Mouse (Mus musculus) forebrain, embryonic 16.5 days (tissue): ENCODE data around the gene S100a3. TPM values are rescaled to one million over a fixed set of nuclear protein-coding genes. Genes with fewer than 3 reads are reported as not detected.

Source experiments
- ATAC-seq: fragments of 200-750 bp; cut with Nextera tagmentation; 2 replicates; pipeline ENCODE4 v1.8.0; 2017; ENCODE audit warnings: mild to moderate bottlenecking, moderate library complexity
- H3K27ac ChIP-seq: fragments of 300-500 bp; sonication (generic); 2 replicates; pipeline ENCODE4 v1.5.1; 2014; ENCODE audit warnings: low read length, control low read depth
- H3K27me3 ChIP-seq: fragments of 300-500 bp; sonication (generic); replicated peaks from 2 replicates; pipeline ENCODE4 v1.6.1; 2014; ENCODE audit warnings: low read length; ENCODE audit not compliant: control insufficient read depth, insufficient read depth
- H3K36me3 ChIP-seq: fragments of 300-500 bp; sonication (generic); 2 replicates; pipeline ENCODE4 v1.6.1; 2014; ENCODE audit not compliant: control insufficient read depth, insufficient read depth
- H3K4me1 ChIP-seq: fragments of 300-500 bp; sonication (generic); replicated peaks from 2 replicates; pipeline ENCODE4 v1.6.1; 2014; ENCODE audit warnings: low read length; ENCODE audit not compliant: control insufficient read depth, insufficient read depth
- H3K4me2 ChIP-seq: fragments of 300-500 bp; sonication (generic); 2 replicates; pipeline ENCODE4 v1.6.1; 2014; ENCODE audit warnings: mild to moderate bottlenecking, low read length, control low read depth
- H3K4me3 ChIP-seq: fragments of 300-500 bp; sonication (generic); replicated peaks from 2 replicates; pipeline ENCODE4 v1.5.1; 2014; ENCODE audit warnings: mild to moderate bottlenecking, low read length, control low read depth
- H3K9ac ChIP-seq: fragments of 300-500 bp; sonication (generic); replicated peaks from 2 replicates; pipeline ENCODE4 v1.6.1; 2014; ENCODE audit warnings: low read depth, low read length, control low read depth
- H3K9me3 ChIP-seq: fragments of 300-500 bp; sonication (generic); 2 replicates; pipeline ENCODE4 v1.6.1; 2016; ENCODE audit warnings: low read length; ENCODE audit not compliant: control insufficient read depth
- WGBS: fragments of 180-500 bp; shearing (Covaris S2); extraction: QIAGEN DNeasy Blood & Tissue Kit; methylation state at CpG from one replicate; pipeline ENCODE4 v1.1.7; 2014; 5-methylcytosine and 5-hydroxymethylcytosine counted together
- polyA plus RNA-seq: library from polyadenylated mRNA; unstranded; fragments of >200 nt; fragmentation: Nextera tagmentation; extraction: Ambion mirVana; gene quantifications from 2 replicates; pipeline ENCODE4 v1.2.1, GENCODE M21; 2015

The S100a3 gene
- polyA plus RNA-seq, 1 experiment from 2014 or later, result not detected

DNA sequence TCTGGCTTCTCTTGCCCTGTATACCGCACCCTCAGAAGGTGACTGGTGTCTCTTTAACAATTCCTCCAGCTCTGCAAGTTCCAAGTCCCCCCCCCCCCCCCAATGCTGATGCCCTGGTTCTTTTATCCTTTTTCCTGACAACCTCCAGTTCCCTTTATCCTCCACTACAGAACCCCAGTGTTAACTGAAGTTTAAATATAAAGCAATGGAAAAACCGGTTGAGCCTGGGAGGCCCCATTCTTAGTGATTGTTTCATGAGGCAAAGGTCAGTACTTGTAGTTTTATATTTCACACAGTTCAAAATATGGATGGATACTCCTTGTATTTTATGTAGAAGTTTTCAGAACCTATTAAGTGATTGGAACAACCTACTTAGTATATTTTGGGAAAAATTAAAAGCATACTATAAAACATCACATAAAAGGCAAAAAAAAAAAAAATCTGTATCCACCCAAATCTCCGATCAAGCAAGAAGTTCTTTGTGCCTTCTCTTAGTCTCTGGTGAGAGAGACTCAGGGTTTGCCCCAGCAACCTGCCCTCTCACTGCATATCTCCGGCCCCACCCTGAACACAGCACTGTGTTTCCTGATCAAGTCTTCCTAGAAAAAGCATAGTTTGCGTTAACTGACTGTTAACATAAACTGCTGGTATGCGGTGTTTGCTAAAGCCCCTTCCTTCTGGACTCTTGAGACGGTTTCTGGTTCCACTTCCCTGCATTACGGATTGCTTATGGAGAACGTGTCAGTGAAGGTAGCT lies 66.1 kb downstream of the S100a3 start:
- H3K4me1 ChIP-seq, result peaks cover 13% of the 10 kb centered on the region
- no peak overlapping the region for H3K27ac ChIP-seq
- H3K36me3 ChIP-seq, result no peaks in the 10 kb centered on the region
- no peak overlapping the region for H3K4me2 ChIP-seq
- no peaks in the 10 kb centered on the region for H3K27me3 ChIP-seq
- 83% methylated on average over 9 of the region's 9 CpGs for WGBS
- H3K4me3 ChIP-seq, result no peak overlapping the region
- no peaks in the 10 kb centered on the region for H3K9me3 ChIP-seq
- ATAC-seq, result no peak
- no peak overlapping the region for H3K9ac ChIP-seq

DNA sequence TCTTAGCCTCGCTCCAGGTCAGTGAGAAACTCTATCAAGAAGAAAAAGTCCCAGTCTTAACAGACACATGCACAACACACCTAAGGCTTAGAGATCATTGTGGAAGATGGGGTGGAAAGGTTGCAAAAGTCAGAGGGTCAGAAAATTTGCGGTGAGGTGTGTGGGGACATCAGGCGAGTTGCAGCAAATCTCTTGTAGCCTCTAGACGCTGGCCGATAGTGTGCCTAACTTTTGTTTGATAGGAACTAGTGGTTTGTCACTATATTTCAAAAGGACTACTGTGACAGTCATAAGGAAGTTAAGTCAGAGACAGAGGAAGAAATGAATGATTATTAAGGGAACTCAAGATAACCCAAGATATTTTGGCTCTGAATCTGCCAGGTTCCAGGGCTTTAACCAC lies 67.0 kb downstream of the S100a3 start:
- Histone ChIP-seq H3K27me3 (no peaks in the 10 kb centered on the region), H3K9me3 (no peaks in the 10 kb centered on the region), H3K4me2 (no peak overlapping the region), H3K4me1 (peaks cover 13% of the 10 kb centered on the region), H3K36me3 (no peaks in the 10 kb centered on the region), H3K9ac (no peak overlapping the region), H3K4me3 (no peak overlapping the region), H3K27ac (no peak overlapping the region)
- 96% methylated on average over 5 of the region's 5 CpGs for WGBS
- ATAC-seq, result no peak

DNA sequence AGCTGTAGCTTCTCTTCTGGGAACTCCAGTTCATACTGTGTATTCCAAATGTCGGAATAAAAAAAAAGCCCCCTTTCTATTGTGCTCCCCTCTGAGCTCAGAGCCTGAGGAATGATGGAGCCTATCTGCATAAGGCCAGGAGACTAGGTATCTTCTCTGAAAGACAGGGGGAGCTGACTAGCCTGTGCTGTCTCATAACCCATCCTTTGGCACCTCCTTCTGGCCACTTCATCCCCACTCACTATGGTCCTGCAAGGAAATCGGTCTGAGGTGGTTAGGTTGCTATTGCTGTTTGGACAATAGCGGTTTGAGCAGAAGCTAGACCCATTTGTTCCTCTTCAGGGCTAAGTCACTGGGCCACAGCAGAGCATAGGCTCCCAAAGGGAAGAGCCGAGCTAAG lies 67.4 kb downstream of the S100a3 start:
- no peaks in the 10 kb centered on the region for H3K27me3 ChIP-seq
- H3K4me3 ChIP-seq, result no peak overlapping the region
- no peaks in the 10 kb centered on the region for H3K36me3 ChIP-seq
- no peak overlapping the region for H3K27ac ChIP-seq
- H3K9me3 ChIP-seq, result no peaks in the 10 kb centered on the region
- WGBS, result 63% methylated on average over 4 of the region's 4 CpGs
- no peak overlapping the region for H3K9ac ChIP-seq
- H3K4me1 ChIP-seq, result peaks cover 13% of the 10 kb centered on the region
- no peak overlapping the region for H3K4me2 ChIP-seq
- no peak for ATAC-seq

DNA sequence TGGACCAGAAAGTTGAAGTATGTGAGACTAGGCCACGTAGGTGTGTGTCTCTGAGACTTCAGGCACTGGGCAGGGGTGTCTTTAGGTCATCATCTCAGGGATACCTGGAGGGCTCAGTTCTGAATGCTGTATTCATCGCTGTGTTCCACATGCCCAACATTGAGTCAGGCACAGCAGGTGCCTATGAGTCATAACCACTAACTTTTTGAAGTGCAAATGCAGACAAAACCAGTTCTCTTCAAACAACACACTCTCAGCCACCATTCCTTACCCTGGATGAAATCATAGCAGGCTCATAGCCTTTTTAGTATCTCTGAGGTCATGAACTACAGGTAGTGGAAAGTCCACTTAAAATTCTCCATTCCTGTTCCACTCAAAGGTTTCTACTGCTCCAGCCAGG lies 68.9 kb downstream of the S100a3 start:
- no peak for ATAC-seq
- 76% methylated on average over 2 of the region's 2 CpGs for WGBS
- no peaks in the 10 kb centered on the region for H3K9me3 ChIP-seq
- no peak overlapping the region for H3K9ac ChIP-seq
- H3K4me1 ChIP-seq, result no peaks in the 10 kb centered on the region
- H3K27me3 ChIP-seq, result no peaks in the 10 kb centered on the region
- no peaks in the 10 kb centered on the region for H3K36me3 ChIP-seq
- H3K4me3 ChIP-seq, result no peak overlapping the region
- no peak overlapping the region for H3K4me2 ChIP-seq
- H3K27ac ChIP-seq, result no peak overlapping the region

DNA sequence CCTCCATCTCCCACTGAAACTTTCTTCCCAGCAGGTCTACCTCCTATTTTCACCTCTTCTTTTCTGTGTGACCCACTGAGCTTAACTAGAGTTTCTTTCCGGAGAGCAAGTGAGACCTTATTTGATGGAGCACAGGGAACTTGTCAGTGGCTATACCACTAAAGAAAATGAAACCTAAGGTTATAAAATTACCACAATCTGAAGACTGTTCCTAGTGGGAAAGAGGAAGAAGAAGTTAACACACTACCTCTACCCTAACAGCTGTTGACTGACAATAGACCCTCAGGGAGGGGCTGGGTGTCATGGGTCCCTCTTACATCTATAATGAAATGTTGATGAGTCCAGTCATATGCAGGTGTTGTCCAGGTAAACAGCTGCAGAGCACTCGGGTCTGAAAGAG lies 71.6 kb downstream of the S100a3 start:
- Histone ChIP-seq H3K27ac (no peak overlapping the region), H3K27me3 (no peaks in the 10 kb centered on the region), H3K9me3 (no peaks in the 10 kb centered on the region), H3K4me2 (no peak overlapping the region), H3K4me1 (no peaks in the 10 kb centered on the region), H3K9ac (no peak overlapping the region), H3K4me3 (no peak overlapping the region), H3K36me3 (no peaks in the 10 kb centered on the region)
- ATAC-seq, result no peak
- WGBS, result 74% methylated on average over 2 of the region's 2 CpGs

DNA sequence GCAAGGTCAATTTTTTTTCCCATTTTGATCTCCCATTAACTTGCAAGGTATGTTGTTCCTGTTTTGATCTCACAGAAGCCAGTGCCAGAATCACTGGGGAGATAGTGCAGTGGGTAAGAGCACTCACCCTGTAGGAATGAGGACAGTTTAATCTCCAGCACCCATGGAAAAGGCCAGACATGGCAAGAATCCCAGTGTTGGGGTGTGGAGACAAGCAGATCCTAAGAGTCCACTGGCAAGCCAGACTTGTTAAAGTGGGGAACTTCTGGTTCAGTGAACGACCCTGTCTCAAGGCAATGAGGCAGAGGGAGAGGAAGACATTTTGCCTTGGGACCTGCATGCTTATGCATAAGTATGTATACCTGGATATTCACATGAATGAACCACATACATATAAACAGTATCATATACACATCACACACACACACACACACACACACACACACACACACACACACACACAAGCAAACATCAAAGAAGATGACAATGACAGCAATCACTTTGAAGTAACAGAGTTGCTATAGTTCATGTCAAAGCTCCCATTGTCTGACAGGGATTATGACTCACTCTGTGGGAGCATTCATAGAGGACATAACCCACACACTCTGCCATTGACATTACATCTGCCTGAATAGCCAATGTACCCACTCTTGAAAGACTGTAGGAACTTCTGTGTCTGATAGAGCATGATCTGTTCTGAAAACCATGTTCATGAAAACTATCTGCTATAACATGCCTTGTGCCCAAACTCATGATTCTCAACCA lies 78.3 kb downstream of the S100a3 start:
- no peak overlapping the region for H3K4me3 ChIP-seq
- H3K36me3 ChIP-seq, result no peaks in the 10 kb centered on the region
- H3K27me3 ChIP-seq, result no peaks in the 10 kb centered on the region
- WGBS, result 90% methylated on average over 1 of the region's 1 CpGs
- H3K9ac ChIP-seq, result no peak overlapping the region
- no peaks in the 10 kb centered on the region for H3K9me3 ChIP-seq
- no peak overlapping the region for H3K4me2 ChIP-seq
- no peak overlapping the region for H3K27ac ChIP-seq
- no peak for ATAC-seq
- H3K4me1 ChIP-seq, result no peaks in the 10 kb centered on the region

DNA sequence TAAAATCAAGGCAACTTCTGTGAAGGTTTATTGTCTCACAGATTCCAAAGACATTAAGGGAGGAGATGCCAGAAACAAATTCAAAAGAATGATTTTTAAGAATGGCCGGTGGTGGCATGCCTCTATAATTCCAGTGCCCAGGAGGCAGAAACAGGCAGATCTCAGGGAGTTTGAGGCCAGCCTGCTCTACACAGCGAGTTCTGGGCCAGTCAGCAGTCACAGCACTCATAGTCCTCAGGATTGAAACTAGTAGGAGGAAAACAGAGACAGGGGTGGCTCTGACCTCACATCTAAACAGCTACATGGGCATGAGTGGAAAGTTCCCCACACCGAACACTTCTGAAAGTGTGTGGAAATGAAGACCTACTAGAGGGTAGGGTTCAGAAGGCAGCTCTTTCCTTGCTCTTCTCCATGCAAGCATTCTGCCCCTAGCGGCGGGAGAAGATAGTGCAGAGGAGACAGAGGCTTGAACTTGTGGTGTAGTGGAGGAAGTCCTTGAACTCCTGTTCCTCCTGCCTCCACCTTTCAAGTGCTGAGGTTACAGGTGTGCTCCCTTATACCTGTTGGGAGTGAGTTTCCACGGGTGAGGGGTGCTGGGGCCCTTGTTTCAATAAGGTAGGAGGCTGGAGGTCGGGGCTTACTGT lies 79.3 kb downstream of the S100a3 start:
- no peaks in the 10 kb centered on the region for H3K36me3 ChIP-seq
- H3K4me2 ChIP-seq, result no peak overlapping the region
- H3K9me3 ChIP-seq, result no peaks in the 10 kb centered on the region
- no peak overlapping the region for H3K9ac ChIP-seq
- ATAC-seq, result no peak
- 57% methylated on average over 7 of the region's 7 CpGs for WGBS
- H3K4me1 ChIP-seq, result no peaks in the 10 kb centered on the region
- no peak overlapping the region for H3K4me3 ChIP-seq
- no peak overlapping the region for H3K27ac ChIP-seq
- no peaks in the 10 kb centered on the region for H3K27me3 ChIP-seq

DNA sequence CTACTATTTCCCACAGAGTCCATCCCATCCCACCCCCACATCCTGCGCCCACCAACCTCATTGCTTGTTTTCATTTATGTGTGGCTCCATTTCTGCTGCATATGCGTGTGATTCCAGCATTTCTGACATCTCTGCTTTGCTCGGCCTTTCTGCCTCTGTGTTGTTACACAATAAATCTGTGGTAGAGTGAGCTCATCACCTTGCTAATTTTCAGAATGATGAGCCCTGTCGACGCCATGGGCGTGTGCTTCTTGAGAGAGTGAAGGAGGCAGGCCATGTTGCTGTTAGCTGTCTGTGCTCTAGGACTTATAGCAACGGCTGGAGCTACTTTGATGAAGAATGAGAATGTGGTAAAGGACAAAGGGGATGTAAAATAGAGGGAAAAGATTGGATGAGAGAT lies 80.6 kb downstream of the S100a3 start:
- Histone ChIP-seq H3K27me3 (no peaks in the 10 kb centered on the region), H3K4me2 (no peak overlapping the region), H3K27ac (no peak overlapping the region), H3K36me3 (no peaks in the 10 kb centered on the region), H3K9me3 (no peaks in the 10 kb centered on the region), H3K4me1 (no peaks in the 10 kb centered on the region), H3K4me3 (no peak overlapping the region), H3K9ac (no peak overlapping the region)
- no peak for ATAC-seq
- WGBS, result 85% methylated on average over 7 of the region's 7 CpGs

DNA sequence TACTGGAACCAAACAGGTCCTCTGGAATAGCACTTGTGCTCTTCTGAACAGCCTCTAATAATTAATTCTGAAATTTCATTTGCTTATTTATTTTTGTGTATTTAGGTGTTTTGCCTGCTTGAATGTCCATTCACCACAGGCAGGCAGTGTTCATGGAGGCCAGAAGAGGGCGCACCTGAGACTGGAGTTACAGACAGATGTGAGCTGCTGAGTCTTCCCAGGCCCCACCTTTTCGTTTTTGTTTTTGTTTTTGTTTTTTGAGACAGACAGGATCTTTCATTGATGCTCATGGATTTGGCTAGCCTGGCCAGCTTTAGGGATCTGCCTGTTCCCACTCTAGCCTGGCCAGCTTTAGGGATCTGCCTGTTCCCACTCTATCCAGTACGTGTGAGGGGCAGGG lies 83.8 kb downstream of the S100a3 start:
- H3K27me3 ChIP-seq, result no peaks in the 10 kb centered on the region
- no peaks in the 10 kb centered on the region for H3K9me3 ChIP-seq
- no peak overlapping the region for H3K27ac ChIP-seq
- H3K9ac ChIP-seq, result no peak overlapping the region
- no peaks in the 10 kb centered on the region for H3K4me1 ChIP-seq
- ATAC-seq, result no peak
- 53% methylated on average over 3 of the region's 3 CpGs for WGBS
- no peaks in the 10 kb centered on the region for H3K36me3 ChIP-seq
- H3K4me3 ChIP-seq, result no peak overlapping the region
- no peak overlapping the region for H3K4me2 ChIP-seq
